Mouse (Mus musculus) urinary bladder, adult 18-20 months (tissue): ENCODE results near the gene Spag17.

Source experiments
- DNase-seq, 2 experiments: peaks; one replicate each; pipeline ENCODE4 v3.0.0; 2022; ENCODE audit warnings: low spot score in 2 of 2, mixed read lengths in 2 of 2

The Spag17 gene

GRCm38 (mm10) chr3:99964345-99964744, 79.1 kb downstream of the Spag17 start:
- no peak for DNase-seq

DNA sequence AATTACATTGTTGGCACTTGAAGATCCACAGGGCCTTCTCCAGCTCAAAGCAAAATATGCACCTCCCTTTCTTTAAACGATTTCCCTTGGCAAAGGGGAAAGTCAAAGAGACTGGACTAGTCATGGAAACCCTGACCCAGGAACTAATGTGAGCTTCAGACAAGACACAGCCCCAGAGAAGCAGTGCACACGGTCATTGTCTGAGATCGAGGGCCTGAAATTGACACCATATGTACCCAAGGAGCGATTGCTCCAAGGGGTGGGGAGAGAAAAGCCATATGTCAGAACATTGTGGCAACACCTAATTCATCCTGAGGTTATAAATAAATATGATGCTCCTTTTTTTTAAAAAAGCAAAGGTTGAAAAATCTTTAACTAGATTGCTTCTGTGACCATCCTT, 80.7 kb downstream of the Spag17 start:
- no peak for DNase-seq

DNA sequence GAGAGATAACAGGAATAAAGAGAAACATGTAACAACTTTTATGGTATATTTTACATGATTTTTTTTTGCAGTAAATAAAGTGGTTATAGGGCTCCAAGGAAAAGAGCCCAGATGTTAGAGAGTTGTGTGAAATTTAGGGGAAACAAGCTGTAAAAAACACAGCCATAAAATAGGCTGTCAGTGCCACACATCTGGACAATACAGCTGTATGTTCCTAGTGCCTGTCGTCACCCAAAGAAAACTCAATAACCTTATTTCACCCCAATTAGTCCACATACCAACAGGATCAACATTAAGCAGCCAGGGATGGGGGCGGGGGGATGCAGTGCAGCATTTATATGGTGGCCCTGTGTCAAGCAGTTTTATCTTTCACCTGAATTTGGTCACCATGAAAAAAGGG, 81.1 kb downstream of the Spag17 start:
- no peak for DNase-seq

DNA sequence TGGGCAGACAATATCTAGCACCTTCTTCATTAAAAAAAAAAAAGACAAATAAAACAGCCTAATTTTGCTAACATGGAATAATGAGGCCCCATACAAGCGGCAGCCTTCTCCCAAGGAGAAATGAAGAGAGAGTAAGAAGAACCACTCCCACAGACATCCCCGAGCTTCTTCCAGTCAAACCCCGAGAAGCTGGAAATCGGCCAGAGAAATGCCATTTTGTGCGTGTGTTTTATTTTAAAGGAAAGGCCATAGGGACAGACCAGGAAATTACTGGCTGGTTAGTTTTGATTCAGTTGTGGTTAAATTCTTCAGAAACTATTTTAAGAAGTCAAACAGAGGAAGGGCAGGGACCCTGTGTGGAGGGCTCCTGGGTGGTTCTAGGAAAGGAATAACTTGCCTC, 85.6 kb downstream of the Spag17 start:
- no peak for DNase-seq

GRCm38 (mm10) chr3:99981046-99981445, 95.8 kb downstream of the Spag17 start:
- DNase-seq, result no peak

DNA sequence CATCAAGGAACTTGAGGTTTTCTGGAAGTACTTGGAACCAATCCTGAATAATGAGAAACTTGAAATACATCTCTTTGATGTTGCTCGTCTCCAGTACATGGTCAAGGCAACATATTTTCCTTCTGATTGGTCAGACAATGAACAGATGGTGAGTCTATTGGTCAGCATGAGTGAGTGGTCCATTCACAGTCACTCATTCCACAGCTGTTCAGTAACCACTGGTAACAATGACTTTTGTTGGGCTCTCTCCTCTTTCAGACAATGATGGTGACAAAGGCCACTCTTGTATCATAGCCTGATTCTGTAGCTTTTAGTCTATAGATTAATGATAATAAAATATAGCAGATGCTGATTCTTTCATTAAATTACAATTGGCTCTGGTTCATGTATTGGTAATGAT, 119.5 kb downstream of the Spag17 start:
- DNase-seq, result no peak

DNA sequence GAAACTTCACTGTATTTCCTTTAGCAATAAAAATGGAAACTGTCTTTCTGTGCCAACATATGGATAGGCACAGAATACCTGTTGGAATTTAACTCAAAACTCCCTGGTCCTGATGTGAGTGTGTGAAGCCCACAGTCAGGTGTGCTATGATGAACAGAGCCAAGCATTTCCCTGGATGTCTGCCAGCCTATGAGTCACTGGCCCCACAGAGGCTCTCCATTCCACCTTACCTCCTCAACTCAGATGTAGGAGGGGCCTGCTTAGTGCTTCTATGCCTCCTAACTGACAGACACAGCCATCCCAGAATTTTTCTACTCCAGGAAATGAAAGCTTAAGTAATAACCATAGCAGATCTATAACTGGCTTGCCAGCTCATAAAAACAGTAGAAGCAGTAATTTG, 124.6 kb downstream of the Spag17 start:
- no peak for DNase-seq

GRCm38 (mm10) chr3:100014110-100014509, 128.9 kb downstream of the Spag17 start:
- DNase-seq, result no peak

DNA sequence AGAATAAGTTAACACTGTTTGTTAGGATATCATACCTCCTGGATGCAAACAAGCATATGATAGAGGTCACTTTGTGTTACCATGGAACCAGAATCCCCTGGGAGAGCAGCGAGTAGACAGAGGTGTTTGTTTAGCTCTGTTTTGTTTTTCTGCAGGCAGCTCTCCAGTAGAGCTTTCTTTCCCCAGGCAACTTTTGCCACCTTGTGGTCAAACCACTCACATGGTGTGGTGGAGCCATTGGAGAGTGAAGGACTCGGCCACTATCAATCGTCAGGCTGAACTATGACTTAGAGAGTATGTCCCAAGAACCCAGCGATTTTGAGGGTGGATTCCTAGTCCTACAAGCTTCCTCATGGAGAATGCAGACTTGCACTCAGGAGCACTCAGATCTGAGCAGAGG, 146.1 kb downstream of the Spag17 start:
- no peak for DNase-seq

- no peak for DNase-seq
Observed at GRCm38 (mm10) chr3:100032969-100033368, 147.8 kb downstream of the Spag17 start.

GRCm38 (mm10) chr3:100034366-100034956, 149.3 kb downstream of the Spag17 start:
- no peak for DNase-seq

DNA sequence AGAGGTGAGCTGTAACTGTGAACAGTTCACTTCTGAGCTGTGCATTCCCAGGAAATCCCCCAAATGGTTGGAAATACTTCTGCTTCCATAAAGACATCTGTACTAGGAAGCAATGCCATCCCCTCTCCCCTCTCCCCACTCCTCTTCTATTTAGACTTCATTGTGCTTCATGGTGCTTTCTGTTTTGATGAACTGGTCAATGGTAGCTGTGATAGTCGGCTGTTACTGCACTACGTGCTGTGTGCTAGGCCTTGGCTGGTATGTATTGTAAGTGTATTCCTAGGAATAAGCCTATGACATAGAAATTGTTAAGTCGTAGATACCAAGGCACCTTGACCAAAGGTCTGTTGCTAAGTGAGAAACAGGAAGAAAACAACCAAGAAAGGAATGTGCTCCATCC, 149.9 kb downstream of the Spag17 start:
- DNase-seq, result no peak

DNA sequence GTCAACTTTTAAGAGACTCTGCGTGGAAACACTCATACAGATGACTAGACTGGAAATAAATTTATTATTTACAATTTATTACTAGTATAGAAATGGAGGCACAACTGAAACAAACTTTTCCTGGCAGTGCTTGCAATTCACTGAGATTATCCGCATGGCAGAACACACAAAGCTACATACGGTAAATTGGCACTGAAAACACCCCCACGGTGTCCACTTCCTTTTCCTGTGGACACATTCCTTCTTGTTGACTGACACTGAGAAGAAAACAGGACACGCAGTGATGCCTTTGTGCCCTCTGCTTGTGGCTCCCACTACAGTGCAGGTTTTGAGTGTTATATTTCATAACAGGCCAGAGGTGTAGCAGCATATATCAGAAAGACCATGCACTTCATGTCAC, 151.6 kb downstream of the Spag17 start:
- no peak for DNase-seq

DNA sequence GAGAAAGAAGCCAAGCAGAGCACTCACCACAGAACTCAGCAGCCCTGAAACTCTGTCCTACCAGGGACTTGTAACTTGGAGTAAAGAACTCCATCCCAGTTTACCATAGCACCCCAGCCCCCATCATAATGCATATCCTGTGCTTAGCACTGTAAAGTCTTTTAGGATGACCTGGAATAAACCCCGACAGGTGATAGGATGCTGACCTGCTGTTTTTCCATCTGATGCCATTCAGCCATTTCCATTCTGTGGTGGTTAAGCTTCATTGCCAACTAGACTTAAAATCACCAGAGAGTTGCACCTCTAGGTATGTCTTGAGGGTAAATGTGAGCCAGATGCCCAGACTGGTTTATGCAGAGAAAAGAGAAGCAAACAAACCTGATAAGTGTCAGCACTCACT, 189.2 kb downstream of the Spag17 start:
- no peak for DNase-seq

GRCm38 (mm10) chr3:100102386-100103092, 217.3 kb downstream of the Spag17 start:
- no peak for DNase-seq

DNA sequence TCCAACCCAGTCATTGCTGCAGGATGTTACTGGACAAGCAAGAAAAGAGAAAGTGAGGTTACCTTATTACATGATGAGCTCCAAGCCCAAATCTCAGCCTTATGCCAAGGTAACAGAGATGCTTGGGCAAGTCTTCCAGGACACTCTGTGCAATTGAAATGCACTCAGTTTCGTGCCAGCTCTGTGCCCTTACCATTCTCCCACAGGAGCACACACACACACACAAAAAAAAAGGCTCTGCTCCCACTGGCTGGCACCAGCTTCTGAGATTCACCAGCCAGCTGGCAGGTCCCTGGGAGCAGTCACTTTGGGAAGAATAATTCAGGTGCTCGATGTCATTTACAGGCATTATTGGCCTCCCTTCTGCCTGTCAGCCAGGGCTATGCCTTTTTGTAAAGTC, 221.5 kb downstream of the Spag17 start:
- no peak for DNase-seq

GRCm38 (mm10) chr3:100118681-100119080, 233.5 kb downstream of the Spag17 start:
- DNase-seq, result no peak

- DNase-seq, result no peak
Observed at GRCm38 (mm10) chr3:100121961-100122360, 236.8 kb downstream of the Spag17 start.

GRCm38 (mm10) chr3:100122445-100122844, 237.2 kb downstream of the Spag17 start:
- DNase-seq, result no peak

GRCm38 (mm10) chr3:100160682-100161445, 275.7 kb downstream of the Spag17 start:
- no peak for DNase-seq

DNA sequence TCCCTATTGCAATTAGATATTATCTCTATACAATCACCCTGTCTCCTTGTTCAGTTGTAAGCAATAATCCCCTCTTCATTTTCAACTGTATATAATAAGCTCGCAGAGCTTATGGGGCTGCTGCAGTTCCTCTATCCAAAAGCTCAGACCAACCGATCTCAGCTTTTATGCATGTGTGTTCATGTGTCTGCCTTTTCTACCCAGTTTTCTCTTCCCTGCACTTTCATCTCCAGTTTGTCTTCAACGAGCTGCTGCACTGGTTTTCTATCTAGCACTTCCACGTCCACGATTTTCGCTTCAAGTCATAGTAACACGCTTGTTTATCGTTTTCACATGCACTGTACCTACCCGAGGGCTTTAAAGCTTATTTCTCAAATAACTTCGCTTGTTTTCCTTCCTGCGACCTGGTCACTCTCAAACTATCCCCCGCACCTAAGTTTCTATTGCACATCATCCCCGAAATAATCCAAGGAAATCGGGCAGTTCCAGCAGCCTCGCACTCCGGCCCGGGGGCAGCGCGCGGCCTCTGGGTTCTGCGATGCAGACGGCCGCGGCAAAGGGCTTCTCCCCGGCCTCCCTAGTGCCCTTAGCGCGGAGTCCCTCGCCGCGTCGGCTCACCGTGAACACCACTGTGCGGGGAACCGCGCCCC, 276.6 kb downstream of the Spag17 start:
- DNase-seq, result no peak

DNA sequence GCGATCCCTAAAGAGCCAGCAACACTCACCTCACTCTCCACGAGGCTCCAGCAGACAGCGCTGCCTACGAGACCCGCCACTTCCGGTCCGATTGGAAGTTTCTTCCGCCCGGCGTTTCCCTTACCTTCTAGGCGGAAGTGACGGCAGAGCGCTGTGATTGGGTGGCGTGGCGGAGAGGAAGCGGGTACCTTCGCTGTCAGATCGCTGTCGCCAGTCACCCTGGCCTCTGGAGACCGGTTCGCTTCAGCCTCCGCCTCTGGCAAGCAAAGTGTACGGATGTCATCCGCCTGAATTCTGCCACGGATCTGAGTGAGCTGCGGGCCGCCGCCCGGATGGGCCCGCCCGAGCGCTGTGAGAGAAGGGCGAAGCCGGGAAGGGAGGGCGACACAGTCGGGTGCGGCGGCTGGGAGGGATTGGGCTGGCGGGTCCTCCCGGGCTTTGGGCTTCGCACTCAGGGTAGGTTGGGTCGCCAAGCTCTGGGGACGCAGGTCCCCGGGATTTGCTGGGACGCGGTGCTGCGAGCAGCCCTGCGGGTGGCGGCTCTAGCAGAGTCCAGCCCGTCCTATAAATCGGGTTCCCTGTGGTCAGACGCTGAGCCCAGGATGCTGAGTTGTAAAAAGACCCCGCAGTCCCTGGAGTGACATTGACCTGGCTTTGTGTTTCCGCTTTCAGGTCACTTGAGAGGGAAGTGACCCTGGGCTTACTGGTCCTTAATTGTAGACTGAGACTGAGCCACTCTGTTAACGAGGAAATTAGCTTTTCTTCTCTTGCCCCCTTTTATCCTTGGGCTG, 277.3 kb downstream of the Spag17 start, which contains the start of the genes Gdap2 and Wdr3:
Gene Gdap2 (plus strand): TSS at position 67 of the 791 bp plus-strand sequence.
Gene Wdr3 (minus strand): TSS at position 93 of the 791 bp plus-strand sequence.
- peak; percentile 90 to 91 for DNase-seq
